ENCODE assay signal across 14 mouse cellular contexts in genomic region chr19:7533891-7534290, GRCm38 (mm10). TPM values are rescaled to one million over a fixed set of nuclear protein-coding genes. Genes with fewer than 3 reads are reported as not detected.
DNase-seq lines count a peak whose midpoint lies in the region; ATAC-seq and TF ChIP-seq lines count a peak whose summit lies in the region.
"Had no signal": no experiment of that assay in that cellular context is flagged by ENCODE, and none has a peak within 500 bp of the region (broad histone marks: within the 10 kb centered on the region; RNA-seq: fewer than 3 reads in every experiment).

No protein-coding gene starts in this region.

- no peak overlapping the region for H3K9ac ChIP-seq in midbrain, embryonic 14.5 days (replicated peaks; ENCODE audit: low read length)
- no peak overlapping the region for H3K9ac ChIP-seq in midbrain, embryonic 13.5 days (replicated peaks)
- H3K9ac ChIP-seq: embryonic facial prominence, embryonic 13.5 days; forebrain, embryonic 12.5 days; heart, embryonic 13.5 days; lung, embryonic 15.5 days had no signal

- no peak overlapping the region for H3K4me3 ChIP-seq in midbrain, embryonic 14.5 days (replicated peaks; ENCODE audit: low read depth, low read length)
- H3K4me3 ChIP-seq in midbrain, embryonic 13.5 days (replicated peaks): no peak overlapping the region
- H3K4me3 ChIP-seq in layer of hippocampus, adult 2 months: no peak overlapping the region
- H3K4me3 ChIP-seq: embryonic facial prominence, embryonic 13.5 days; forebrain, embryonic 12.5 days; heart, embryonic 13.5 days; lung, embryonic 15.5 days had no signal

- peaks cover 34% of the 10 kb centered on the region for H3K36me3 ChIP-seq in midbrain, embryonic 14.5 days (ENCODE audit: control insufficient read depth, insufficient read depth, low read length)
- peaks cover 29% of the 10 kb centered on the region for H3K36me3 ChIP-seq in midbrain, embryonic 13.5 days

- no peak overlapping the region for H3K4me2 ChIP-seq in midbrain, embryonic 14.5 days (ENCODE audit: low read length)
- no peak overlapping the region for H3K4me2 ChIP-seq in midbrain, embryonic 13.5 days (replicated peaks)
- H3K4me2 ChIP-seq: embryonic facial prominence, embryonic 13.5 days; forebrain, embryonic 12.5 days; heart, embryonic 13.5 days; lung, embryonic 15.5 days had no signal

- H3K27me3 ChIP-seq in midbrain, embryonic 14.5 days (ENCODE audit: control insufficient read depth, insufficient read depth, low read length): no peaks in the 10 kb centered on the region
- H3K27me3 ChIP-seq in midbrain, embryonic 13.5 days: no peaks in the 10 kb centered on the region
- H3K27me3 ChIP-seq: embryonic facial prominence, embryonic 13.5 days; forebrain, embryonic 12.5 days; heart, embryonic 13.5 days; lung, embryonic 15.5 days had no signal

- no peaks in the 10 kb centered on the region for H3K9me3 ChIP-seq in midbrain, embryonic 14.5 days (ENCODE audit: control insufficient read depth, low read length)
- no peaks in the 10 kb centered on the region for H3K9me3 ChIP-seq in midbrain, embryonic 13.5 days
- H3K9me3 ChIP-seq: embryonic facial prominence, embryonic 13.5 days; forebrain, embryonic 12.5 days; heart, embryonic 13.5 days; lung, embryonic 15.5 days had no signal

- TF ChIP-seq CTCF in layer of hippocampus, adult 2 months (conservative IDR thresholded peaks at IDR 0.05): no peak

- no peak for ATAC-seq in midbrain, embryonic 14.5 days (ENCODE audit: low FRiP score, low TSS enrichment)
- ATAC-seq in midbrain, embryonic 13.5 days: no peak
- ATAC-seq: activated CD4-positive, CD25-positive, alpha-beta regulatory T cell, adult 4 months had no signal

- no peak overlapping the region for H3K27ac ChIP-seq in midbrain, embryonic 14.5 days (replicated peaks; ENCODE audit: low read depth, low read length)
- no peak overlapping the region for H3K27ac ChIP-seq in midbrain, embryonic 13.5 days
- H3K27ac ChIP-seq in layer of hippocampus, adult 2 months: no peak overlapping the region
- H3K27ac ChIP-seq: embryonic facial prominence, embryonic 13.5 days; forebrain, embryonic 12.5 days; heart, embryonic 13.5 days; lung, embryonic 15.5 days had no signal

- no peaks in the 10 kb centered on the region for H3K4me1 ChIP-seq in midbrain, embryonic 14.5 days (ENCODE audit: control insufficient read depth, insufficient read depth, low read length)
- H3K4me1 ChIP-seq in midbrain, embryonic 13.5 days (replicated peaks): no peaks in the 10 kb centered on the region
- H3K4me1 ChIP-seq: embryonic facial prominence, embryonic 13.5 days; forebrain, embryonic 12.5 days; heart, embryonic 13.5 days; lung, embryonic 15.5 days had no signal

- peak; percentile 81 for DNase-seq in heart, adult 11 months
- DNase-seq in heart, adult 18-20 months: no peak
- DNase-seq in midbrain, embryonic 14.5 days: peak; percentile 41
- DNase-seq in cerebellum, adult 18-20 months: peak; percentile 19 to 27
- DNase-seq in cerebellum, postnatal 36 days: peak; percentile 12 to 14
- DNase-seq in layer of hippocampus, adult 2 months (ENCODE audit: low spot score in 2 of 2): no peak
- DNase-seq: kidney, adult 18-20 months; liver had no signal

- WGBS in midbrain, embryonic 14.5 days: 73% methylated on average over 5 of the region's 5 CpGs
- 77% methylated on average over 5 of the region's 5 CpGs for WGBS in midbrain, embryonic 13.5 days

RNA-seq across cellular contexts. Expression of gene Pla2g16, which starts 23.4 kb away (rescaled TPM):
- 100 to 1,000 TPM; 122 to 149 TPM for total RNA-seq in heart, adult 18-20 months (2021)
- polyA plus RNA-seq in midbrain, embryonic 14.5 days (2014; fragmentation: Nextera tagmentation; extraction: Ambion mirVana): 1.2 and 2.5 TPM in 2 replicates
- polyA plus RNA-seq in midbrain, embryonic 13.5 days (2015; fragmentation: Nextera tagmentation; extraction: Ambion mirVana): 1.3 and 2.6 TPM in 2 replicates
- 10 to 100 TPM; 29.8 to 34.2 TPM for total RNA-seq in layer of hippocampus, adult 2 months (2021)

RNA-seq across cellular contexts. Expression of gene Atl3, which starts 40.1 kb away (rescaled TPM):
- 10 to 100 TPM; 12.6 to 17.2 TPM for total RNA-seq in heart, adult 18-20 months (2021)
- polyA plus RNA-seq in midbrain, embryonic 14.5 days (2014; fragmentation: Nextera tagmentation; extraction: Ambion mirVana): 5.9 and 6.8 TPM in 2 replicates
- 6.0 and 6.3 TPM in 2 replicates for polyA plus RNA-seq in midbrain, embryonic 13.5 days (2015; fragmentation: Nextera tagmentation; extraction: Ambion mirVana)
- 10 to 100 TPM; 20.5 to 23.0 TPM for total RNA-seq in layer of hippocampus, adult 2 months (2021)

RNA-seq across cellular contexts. Expression of gene Rtn3, which starts 50.8 kb away (rescaled TPM):
- total RNA-seq in heart, adult 18-20 months (2021): 10 to 100 TPM; 70.9 to 79.7 TPM
- polyA plus RNA-seq in midbrain, embryonic 14.5 days (2014; fragmentation: Nextera tagmentation; extraction: Ambion mirVana): 586 and 610 TPM in 2 replicates
- 557 and 566 TPM in 2 replicates for polyA plus RNA-seq in midbrain, embryonic 13.5 days (2015; fragmentation: Nextera tagmentation; extraction: Ambion mirVana)
- total RNA-seq in layer of hippocampus, adult 2 months (2021): 100 to 1,000 TPM; 733 to 764 TPM

Comparison
In these comparisons a context has a peak if more than half of its experiments do, and no peak if none do; other contexts are left out.
1. DNase-seq: peak in heart, adult 11 months (single experiment), midbrain, embryonic 14.5 days (single experiment), cerebellum, adult 18-20 months (2 of 2) and cerebellum, postnatal 36 days (2 of 2); none in heart, adult 18-20 months (0 of 2) and layer of hippocampus, adult 2 months (0 of 2).
2. RNA of gene Rtn3, which starts 50.8 kb away (total RNA-seq): 733 to 764 TPM in layer of hippocampus, adult 2 months; 70.9 to 79.7 TPM in heart, adult 18-20 months; every median in the first group is over 4 times any median in the second.